Mouse (Mus musculus) CD4-positive naive resting alpha-beta T cell, adult 57 days (primary cell): Measurements from ENCODE around the gene Adam21. TPM values are rescaled to one million over a fixed set of nuclear protein-coding genes. Genes with fewer than 3 reads are reported as not detected.

Source experiments
- total RNA-seq: library from RNA; stranded (reverse); gene quantifications from one replicate; pipeline ENCODE4 v1.2.4, GENCODE M21; 2023

The Adam21 gene
- total RNA-seq, result not detected

DNA sequence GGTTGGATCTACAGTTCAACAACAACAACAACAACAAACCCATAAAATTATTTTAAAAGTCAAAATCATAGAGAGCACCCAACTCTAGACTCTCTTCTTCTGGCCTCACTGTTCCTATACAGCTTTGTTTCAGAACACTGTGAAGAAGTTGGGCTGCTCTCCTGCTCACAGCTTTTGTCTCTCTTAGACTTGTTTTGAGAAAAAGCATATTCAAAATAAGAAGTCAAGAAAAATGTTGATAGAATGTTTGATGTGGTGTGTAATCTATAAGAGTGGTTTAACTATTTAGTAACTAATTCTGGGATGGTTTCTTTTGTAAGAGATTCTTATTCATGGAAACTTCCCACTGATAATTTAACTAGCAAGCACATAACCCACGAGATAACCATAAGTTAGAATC, at the start of gene Adam21:
Gene Adam21 (minus strand): TSS at position 101 of the 400 bp plus-strand sequence.

DNA sequence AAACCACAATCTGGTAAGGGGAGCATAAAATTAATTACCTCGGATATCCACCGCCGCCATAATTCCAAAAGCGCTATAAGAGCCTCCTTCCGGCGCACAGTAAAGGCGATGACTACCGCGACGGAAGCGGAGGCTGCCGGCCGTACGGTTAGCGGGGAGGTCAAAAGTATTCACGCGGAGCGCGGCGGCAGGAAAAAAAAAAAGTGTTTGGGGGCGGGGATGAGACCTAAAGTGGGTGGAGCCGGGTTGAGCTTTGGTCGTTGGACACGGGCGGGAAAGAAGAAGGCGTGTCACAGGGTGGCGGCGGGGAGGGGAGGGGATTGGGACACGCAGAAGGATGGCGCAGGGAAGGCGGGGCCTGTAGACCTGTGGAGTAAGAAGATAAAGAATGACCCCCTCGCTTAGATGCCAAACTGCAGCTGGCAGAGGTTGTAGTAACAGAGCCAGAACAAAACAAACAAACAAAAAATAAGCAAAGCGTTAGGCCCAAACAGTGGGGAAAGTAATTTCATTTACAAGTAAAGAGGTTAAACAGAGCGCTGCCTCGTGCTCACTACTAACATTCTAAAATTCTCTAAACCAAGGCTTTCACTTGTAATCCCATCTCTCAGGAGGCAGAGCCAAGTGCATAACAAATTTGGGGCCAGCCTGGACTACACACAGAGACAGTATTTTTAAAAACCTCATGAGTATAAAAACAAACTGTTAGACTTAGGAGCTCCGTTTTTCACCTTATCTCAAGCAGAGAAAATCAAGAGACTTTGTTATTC, 26.8 kb upstream of the Adam21 start, which contains the start of gene Med6:
Gene Med6 (minus strand): TSS at position 107 of the 770 bp plus-strand sequence.

DNA sequence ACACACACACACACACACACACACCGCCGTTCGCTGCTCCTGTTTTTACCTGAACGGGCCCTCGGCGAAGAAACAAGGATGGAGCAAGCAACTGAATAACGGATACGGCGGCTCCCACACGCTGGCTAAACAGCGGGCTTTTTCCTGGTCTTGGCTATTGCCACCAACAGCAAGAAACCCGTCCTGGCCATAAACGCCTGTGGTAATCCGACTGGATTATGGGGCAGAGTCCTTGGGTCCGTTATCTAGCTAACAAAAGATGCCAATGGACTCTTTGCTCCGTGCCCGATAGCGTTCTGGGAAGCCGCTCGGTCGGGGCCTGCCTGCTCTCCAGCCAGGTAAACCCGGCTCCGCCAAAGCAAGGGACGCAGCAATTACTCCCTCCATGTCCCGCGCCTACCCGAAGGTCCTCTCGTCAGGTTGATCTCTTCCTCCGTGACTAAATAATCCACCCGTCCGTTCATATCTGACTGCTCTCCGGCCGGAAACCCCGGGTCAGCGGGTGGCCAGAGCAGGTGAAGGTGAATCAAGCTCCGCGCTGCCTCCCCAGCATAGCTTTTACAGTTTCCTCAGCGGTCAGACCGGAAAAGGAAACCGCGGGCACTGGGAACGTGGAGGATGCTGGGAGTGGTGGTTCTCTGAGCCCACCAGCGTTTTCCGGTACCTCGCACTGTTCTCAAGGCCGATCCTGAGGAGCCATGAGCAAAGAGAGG, 35.8 kb downstream of the Adam21 start, which contains the start of the genes Gm20498 and Synj2bp:
Gene Gm20498 (minus strand): TSS at position 590 of the 713 bp plus-strand sequence.
Gene Synj2bp (minus strand): TSS at position 596 of the 713 bp plus-strand sequence.

Other genes with a start within 250 kb of the Adam21 start
- not detected for gene Slc8a3, start 235.3 kb downstream of the Adam21 start, total RNA-seq
- 1.1 TPM for gene Gm4787, start 189.0 kb downstream of the Adam21 start, total RNA-seq
- 1.5 TPM for gene Adam4, start 146.5 kb downstream of the Adam21 start, total RNA-seq
- gene Cox16, start 83.3 kb downstream of the Adam21 start, total RNA-seq, result 74.9 TPM
- gene Gm20498, start 35.6 kb downstream of the Adam21 start, total RNA-seq, result 16.6 TPM
- gene Synj2bp, start 35.6 kb downstream of the Adam21 start, total RNA-seq, result 31.5 TPM
- gene Med6, start 26.5 kb upstream of the Adam21 start, total RNA-seq, result 41.1 TPM
- gene Ttc9, start 62.8 kb upstream of the Adam21 start, total RNA-seq, result not detected
- 6.9 TPM for gene Map3k9, start 212.7 kb upstream of the Adam21 start, total RNA-seq